Mouse (Mus musculus): ENCODE data around the gene Icam2. TPM values are rescaled to one million over a fixed set of nuclear protein-coding genes. Genes with fewer than 3 reads are reported as not detected.
"Not testable (repeated sequence)": the region's sequence is repeated elsewhere in the genome, so short reads cannot be mapped to it uniquely, and the experiment has no call there.

The Icam2 gene
- polyA plus RNA-seq, 1 experiment, result 6.8 TPM

DNA sequence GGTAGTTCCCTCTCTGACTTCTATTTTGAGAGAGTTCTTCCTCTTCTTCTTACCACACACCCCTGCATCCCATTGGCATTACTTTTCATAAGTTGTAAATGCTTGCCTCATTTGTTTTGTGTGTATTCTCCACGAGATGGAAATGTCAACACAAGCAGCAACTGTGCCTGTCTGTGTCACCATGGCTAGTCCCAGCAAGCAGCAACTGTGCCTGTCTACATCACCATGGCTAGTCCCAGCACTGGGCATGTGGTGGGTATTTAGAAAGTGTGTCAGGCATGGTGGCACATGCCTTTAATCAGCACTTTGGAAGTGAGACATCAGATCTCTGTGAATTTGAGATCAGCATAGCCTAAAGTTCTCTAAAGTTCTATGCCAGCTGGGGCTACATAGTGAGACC lies 33.7 kb downstream of the Icam2 start:
- TF ChIP-seq POLR2A (IDR thresholded peaks at IDR 0.05; ENCODE audit: borderline replicate concordance, insufficient read depth, low read length) (no peak), CTCF (IDR thresholded peaks at IDR 0.05; ENCODE audit: borderline replicate concordance, insufficient read depth, low read depth, low read length) (no peak)
- no peak for DNase-seq
- 56% methylated on average over 1 of the region's 1 CpGs for WGBS
- Histone ChIP-seq H3K27me3 (ENCODE audit: control insufficient read depth, insufficient read depth, low read length) (no peaks in the 10 kb centered on the region), H3K4me3 (replicated peaks; ENCODE audit: insufficient read depth, low read depth, low read length) (no peak overlapping the region), H3K27ac (ENCODE audit: insufficient read depth, low read length) (no peak overlapping the region), H3K4me1 (ENCODE audit: control insufficient read depth, insufficient read depth, low read length) (peaks cover 12% of the 10 kb centered on the region; the same call in 1 of the 2 replicates)

DNA sequence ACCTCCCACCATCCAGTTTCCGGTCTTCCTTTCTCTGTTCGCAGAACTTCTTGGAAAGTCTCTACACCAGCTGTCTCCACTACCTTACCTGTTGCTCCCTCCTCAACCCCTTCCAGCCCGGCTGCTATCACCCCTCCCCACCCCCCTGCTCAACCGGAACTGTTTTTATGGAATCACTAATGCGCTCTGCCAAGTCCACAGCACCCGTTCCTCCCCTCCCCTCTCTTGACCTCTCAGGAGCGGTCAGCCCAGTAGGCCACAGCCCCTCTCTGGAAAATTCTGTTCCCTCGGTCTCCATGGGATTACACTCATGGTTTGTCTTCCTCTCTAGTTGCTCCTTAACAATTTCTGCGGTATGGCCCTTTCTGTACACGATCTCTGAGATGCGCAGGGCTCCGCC lies 34.7 kb downstream of the Icam2 start, which contains the start of gene Scn4a:
Gene Scn4a, minus strand, starts transcription at position 101 of the 400 bp plus-strand sequence.
- DNase-seq, result no peak
- TF ChIP-seq POLR2A (IDR thresholded peaks at IDR 0.05; ENCODE audit: borderline replicate concordance, insufficient read depth, low read length) (no peak), CTCF (IDR thresholded peaks at IDR 0.05; ENCODE audit: borderline replicate concordance, insufficient read depth, low read depth, low read length) (no peak)
- H3K4me3 ChIP-seq (replicated peaks; ENCODE audit: insufficient read depth, low read depth, low read length), result no peak within 1 kb of the TSS
- no peaks in the 10 kb centered on the region for H3K27me3 ChIP-seq (ENCODE audit: control insufficient read depth, insufficient read depth, low read length)
- no peak within 1 kb of the TSS for H3K27ac ChIP-seq (ENCODE audit: insufficient read depth, low read length)
- H3K4me1 ChIP-seq (ENCODE audit: control insufficient read depth, insufficient read depth, low read length), result peaks cover 12% of the 10 kb centered on the region; the same call in 1 of the 2 replicates
- 84% methylated on average over 12 of the region's 12 CpGs for WGBS

DNA sequence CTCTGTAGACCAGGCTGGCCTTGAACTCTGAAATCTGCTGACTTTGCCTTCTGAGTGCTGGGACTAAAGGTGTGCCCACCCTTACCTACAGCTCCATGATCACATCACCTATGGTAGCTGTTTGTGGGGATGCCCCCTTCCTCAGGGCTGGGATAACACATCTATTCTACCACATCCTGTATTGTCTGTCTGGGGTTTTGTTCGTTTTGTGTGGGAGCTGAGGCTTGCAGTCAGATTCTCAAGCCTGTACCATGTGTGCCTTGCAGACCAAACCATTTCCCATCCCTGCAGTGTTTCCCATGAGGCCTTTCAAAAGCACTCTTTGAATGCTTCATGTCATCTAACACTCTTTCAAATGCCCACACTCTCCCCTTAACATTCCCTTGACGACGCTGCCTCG lies 35.9 kb downstream of the Icam2 start:
- Histone ChIP-seq H3K27ac (ENCODE audit: insufficient read depth, low read length) (no peak overlapping the region), H3K4me1 (ENCODE audit: control insufficient read depth, insufficient read depth, low read length) (peaks cover 12% of the 10 kb centered on the region; the same call in 1 of the 2 replicates), H3K27me3 (ENCODE audit: control insufficient read depth, insufficient read depth, low read length) (no peaks in the 10 kb centered on the region), H3K4me3 (replicated peaks; ENCODE audit: insufficient read depth, low read depth, low read length) (no peak overlapping the region)
- WGBS, result 74% methylated on average over 4 of the region's 4 CpGs
- TF ChIP-seq CTCF (IDR thresholded peaks at IDR 0.05; ENCODE audit: borderline replicate concordance, insufficient read depth, low read depth, low read length) (no peak), POLR2A (IDR thresholded peaks at IDR 0.05; ENCODE audit: borderline replicate concordance, insufficient read depth, low read length) (no peak)
- no peak for DNase-seq

DNA sequence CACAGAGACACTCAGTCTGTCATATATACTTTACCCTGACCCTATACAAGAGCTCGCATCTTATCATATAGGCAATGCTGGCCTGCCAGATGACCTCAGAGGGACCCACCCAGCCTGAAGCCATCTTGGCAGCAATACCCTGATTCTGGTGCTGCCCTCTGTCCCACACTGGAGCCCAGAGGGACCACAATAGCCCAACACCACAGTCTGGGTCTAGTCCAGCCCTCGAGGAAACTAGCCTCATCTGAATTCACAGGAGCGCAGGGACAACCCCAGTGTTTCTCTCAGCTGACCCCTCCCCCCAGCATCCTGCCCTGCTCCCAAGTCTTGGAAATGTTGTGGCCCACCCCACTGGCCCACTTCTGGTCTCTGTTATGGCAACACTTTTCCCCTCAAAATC lies 36.6 kb downstream of the Icam2 start:
- Histone ChIP-seq H3K4me3 (replicated peaks; ENCODE audit: insufficient read depth, low read depth, low read length) (no peak overlapping the region), H3K27me3 (ENCODE audit: control insufficient read depth, insufficient read depth, low read length) (no peaks in the 10 kb centered on the region), H3K4me1 (ENCODE audit: control insufficient read depth, insufficient read depth, low read length) (peaks cover 7% of the 10 kb centered on the region; the same call in 1 of the 2 replicates), H3K27ac (ENCODE audit: insufficient read depth, low read length) (no peak overlapping the region)
- DNase-seq, result no peak
- TF ChIP-seq CTCF (IDR thresholded peaks at IDR 0.05; ENCODE audit: borderline replicate concordance, insufficient read depth, low read depth, low read length), result no peak
- 66% methylated on average over 3 of the region's 3 CpGs for WGBS

DNA sequence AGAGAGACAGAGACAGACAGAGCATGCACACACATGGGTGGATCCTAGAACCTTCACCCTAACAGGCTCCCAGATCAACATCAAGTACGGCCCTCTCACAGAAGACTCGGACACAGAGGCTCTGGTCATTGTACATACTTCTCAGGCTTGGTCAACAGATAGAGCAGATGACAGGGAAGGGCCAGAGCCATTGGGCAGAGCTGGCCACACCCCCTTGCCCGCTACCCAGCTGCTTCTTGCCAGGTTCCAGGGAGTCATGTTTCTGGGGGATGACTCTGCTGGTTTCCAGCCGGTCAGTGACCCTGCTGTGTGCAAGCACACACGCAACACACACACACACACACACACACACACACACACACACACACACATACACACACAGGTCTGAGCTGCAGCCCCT lies 37.0 kb downstream of the Icam2 start:
- Histone ChIP-seq H3K4me1 (ENCODE audit: control insufficient read depth, insufficient read depth, low read length) (peaks cover 7% of the 10 kb centered on the region; the same call in 1 of the 2 replicates), H3K4me3 (replicated peaks; ENCODE audit: insufficient read depth, low read depth, low read length) (no peak overlapping the region), H3K27ac (ENCODE audit: insufficient read depth, low read length) (no peak overlapping the region), H3K27me3 (ENCODE audit: control insufficient read depth, insufficient read depth, low read length) (no peaks in the 10 kb centered on the region)
- no peak for TF ChIP-seq POLR2A (IDR thresholded peaks at IDR 0.05; ENCODE audit: borderline replicate concordance, insufficient read depth, low read length)
- TF ChIP-seq CTCF (IDR thresholded peaks at IDR 0.05; ENCODE audit: borderline replicate concordance, insufficient read depth, low read depth, low read length), result no peak
- DNase-seq, result no peak
- 54% methylated on average over 5 of the region's 5 CpGs for WGBS

DNA sequence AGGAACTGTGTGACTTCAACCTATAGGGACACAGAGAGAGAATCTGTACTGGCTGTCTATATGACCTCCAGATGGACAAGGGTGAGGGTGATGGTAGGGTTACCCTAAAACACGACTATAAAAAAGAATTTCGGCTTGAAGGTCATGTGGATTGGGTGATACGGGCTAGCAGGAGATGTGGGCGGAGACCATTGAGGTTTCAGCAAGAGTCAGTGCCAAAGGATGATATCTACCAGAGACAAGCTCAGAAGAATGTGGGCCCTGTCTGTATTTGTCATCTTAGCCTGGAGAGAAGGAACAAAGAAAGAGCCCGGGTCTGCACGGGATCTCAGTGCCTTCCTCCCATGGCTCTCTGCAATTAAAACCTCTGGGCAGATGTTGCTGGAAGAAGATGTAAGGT lies 38.1 kb downstream of the Icam2 start:
- 83% methylated on average over 6 of the region's 6 CpGs for WGBS
- Histone ChIP-seq H3K4me1 (ENCODE audit: control insufficient read depth, insufficient read depth, low read length) (no peaks in the 10 kb centered on the region; the same call in 1 of the 2 replicates), H3K4me3 (replicated peaks; ENCODE audit: insufficient read depth, low read depth, low read length) (no peak overlapping the region)

DNA sequence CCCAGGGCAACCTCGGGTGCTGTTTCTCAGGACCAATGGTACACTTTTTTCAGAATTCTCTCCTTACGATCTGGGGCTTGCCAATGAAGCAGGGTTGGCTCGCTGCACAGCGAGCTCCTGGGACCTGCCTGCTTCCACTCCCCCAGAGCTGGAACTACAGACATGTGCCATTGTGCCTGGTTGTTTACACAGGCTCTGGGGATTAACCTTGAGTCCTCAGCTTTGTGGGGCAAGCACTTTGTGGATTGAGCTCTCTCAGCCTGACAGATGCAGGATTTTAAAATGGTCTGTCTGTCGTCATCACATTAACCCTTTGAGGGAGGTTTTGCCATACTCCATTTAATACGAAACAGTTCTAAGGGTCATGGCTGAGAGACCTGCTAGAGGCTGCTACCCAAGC lies 43.0 kb downstream of the Icam2 start:
- Histone ChIP-seq H3K27ac (ENCODE audit: insufficient read depth, low read length) (no peak overlapping the region), H3K4me1 (ENCODE audit: control insufficient read depth, insufficient read depth, low read length) (no peaks in the 10 kb centered on the region), H3K4me3 (replicated peaks; ENCODE audit: insufficient read depth, low read depth, low read length) (no peak overlapping the region), H3K27me3 (ENCODE audit: control insufficient read depth, insufficient read depth, low read length) (no peaks in the 10 kb centered on the region)
- no peak for TF ChIP-seq POLR2A (IDR thresholded peaks at IDR 0.05; ENCODE audit: borderline replicate concordance, insufficient read depth, low read length)
- TF ChIP-seq CTCF (IDR thresholded peaks at IDR 0.05; ENCODE audit: borderline replicate concordance, insufficient read depth, low read depth, low read length), result no peak
- DNase-seq, result no peak
- WGBS, result 46% methylated on average over 6 of the region's 6 CpGs

More for the DNA sequence above, 38.1 kb downstream of the Icam2 start:
- Histone ChIP-seq H3K27ac (ENCODE audit: insufficient read depth, low read length) (no peak overlapping the region), H3K27me3 (ENCODE audit: control insufficient read depth, insufficient read depth, low read length) (no peaks in the 10 kb centered on the region)
- TF ChIP-seq CTCF (IDR thresholded peaks at IDR 0.05; ENCODE audit: borderline replicate concordance, insufficient read depth, low read depth, low read length) (no peak), POLR2A (IDR thresholded peaks at IDR 0.05; ENCODE audit: borderline replicate concordance, insufficient read depth, low read length) (no peak)
- no peak for DNase-seq

DNA sequence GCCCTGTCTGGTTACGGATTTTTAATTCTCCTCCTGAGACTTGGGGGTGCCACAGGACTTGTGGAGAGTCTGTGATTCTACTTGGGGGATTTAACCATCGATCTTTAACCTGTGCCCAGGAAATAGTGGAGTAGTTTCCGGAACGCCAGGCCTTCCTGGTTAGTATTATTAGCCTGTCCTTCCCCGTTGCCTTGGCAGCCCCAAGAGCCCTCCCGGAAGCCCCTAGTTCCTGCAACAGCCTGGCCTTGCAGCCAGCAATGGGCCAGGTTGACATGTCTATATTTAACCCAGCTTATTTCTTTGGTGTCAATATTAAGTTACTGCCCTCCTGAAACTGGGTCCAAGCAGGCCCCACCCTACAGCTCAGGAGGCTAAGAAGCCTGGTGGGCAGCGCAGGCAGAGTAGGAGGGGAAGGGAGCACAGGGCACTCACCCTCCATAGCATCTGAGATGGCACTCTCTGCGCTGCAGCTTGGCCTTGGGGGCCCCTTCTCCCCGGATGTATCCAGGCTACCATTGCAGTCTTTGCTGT lies 46.8 kb downstream of the Icam2 start:
- TF ChIP-seq CTCF (IDR thresholded peaks at IDR 0.05; ENCODE audit: borderline replicate concordance, insufficient read depth, low read depth, low read length) (no peak), POLR2A (IDR thresholded peaks at IDR 0.05; ENCODE audit: borderline replicate concordance, insufficient read depth, low read length) (no peak)
- no peak for DNase-seq
- H3K27me3 ChIP-seq (ENCODE audit: control insufficient read depth, insufficient read depth, low read length), result no peaks in the 10 kb centered on the region
- WGBS, result 80% methylated on average over 9 of the region's 9 CpGs
- H3K4me1 ChIP-seq (ENCODE audit: control insufficient read depth, insufficient read depth, low read length), result no peaks in the 10 kb centered on the region
- H3K27ac ChIP-seq (ENCODE audit: insufficient read depth, low read length), result no peak overlapping the region
- no peak overlapping the region for H3K4me3 ChIP-seq (replicated peaks; ENCODE audit: insufficient read depth, low read depth, low read length)

DNA sequence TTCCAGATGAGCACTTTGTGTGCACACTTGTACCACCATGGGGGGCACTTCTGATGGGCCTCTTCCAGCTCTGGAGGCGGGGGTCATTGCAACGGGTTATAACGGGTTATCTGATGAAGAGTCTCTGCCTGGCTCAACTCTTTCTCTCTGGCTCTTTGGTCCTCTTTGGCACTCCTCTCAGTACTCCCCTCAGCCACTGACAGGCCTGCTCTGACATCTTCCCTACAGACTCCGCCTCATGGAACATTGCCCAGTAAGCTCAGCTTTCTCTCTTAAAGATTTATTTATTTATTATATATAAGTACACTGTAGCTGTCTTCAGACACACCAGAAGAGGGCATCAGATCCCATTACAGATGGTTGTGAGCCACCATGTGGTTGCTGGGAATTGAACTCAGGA lies 48.6 kb downstream of the Icam2 start:
- not testable (repeated sequence) for H3K27ac ChIP-seq (ENCODE audit: insufficient read depth, low read length); H3K4me1 ChIP-seq (ENCODE audit: control insufficient read depth, insufficient read depth, low read length); H3K27me3 ChIP-seq (ENCODE audit: control insufficient read depth, insufficient read depth, low read length); DNase-seq; H3K4me3 ChIP-seq (replicated peaks; ENCODE audit: insufficient read depth, low read depth, low read length)
- WGBS, result 73% methylated on average over 4 of the region's 4 CpGs

Data from cerebellum, adult 2 months (tissue).